Mouse (Mus musculus): ENCODE data around the gene Ccdc70.
"Not testable (repeated sequence)": the region's sequence is repeated elsewhere in the genome, so short reads cannot be mapped to it uniquely, and the experiment has no call there.

The Ccdc70 gene

DNA sequence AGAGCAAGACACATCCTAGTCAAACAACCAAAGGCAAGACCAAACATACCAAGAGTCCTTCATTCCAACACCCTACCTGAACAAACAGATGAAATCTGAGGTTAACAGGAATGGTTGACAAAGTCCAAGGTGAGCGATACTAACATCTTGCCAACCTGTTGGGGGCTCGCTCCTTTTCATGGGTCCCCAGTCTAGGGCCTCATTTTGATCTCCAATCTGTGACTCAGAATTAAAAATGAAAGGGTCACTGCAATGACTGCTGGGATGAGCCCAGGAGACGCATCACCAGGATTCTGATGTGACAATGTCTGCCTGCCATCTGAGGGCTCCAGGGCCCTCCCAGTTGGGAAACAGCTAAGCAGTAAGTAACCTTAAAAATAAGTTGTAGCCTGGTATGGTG is at the start of gene Ccdc70:
TSS of gene Ccdc70 (plus strand) at position 301 of the 400 bp plus-strand sequence.
- DNase-seq (ENCODE audit: low read depth in 2 of 2, low spot score in 2 of 2), result no peak

DNA sequence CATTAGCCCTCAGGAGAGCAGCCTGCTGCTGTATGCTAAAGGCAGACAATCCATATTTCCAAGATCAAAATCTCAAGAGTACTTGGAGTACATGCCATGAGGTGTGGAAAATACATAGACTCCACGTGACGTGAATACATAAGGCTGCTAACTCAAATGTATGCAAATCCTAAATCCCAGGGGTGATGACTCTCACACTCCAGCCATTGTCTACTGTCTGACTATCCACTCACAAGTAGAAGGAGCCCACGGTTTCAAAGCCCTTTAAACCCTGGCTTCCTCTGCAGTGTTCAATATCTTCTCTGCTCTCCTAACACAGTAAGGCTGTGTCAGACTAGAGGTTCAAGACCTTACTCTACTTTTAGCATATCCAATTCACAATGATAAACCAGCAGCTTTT is 38.8 kb upstream of the Ccdc70 start:
- DNase-seq (ENCODE audit: low read depth in 2 of 2, low spot score in 2 of 2), result not testable (repeated sequence)

DNA sequence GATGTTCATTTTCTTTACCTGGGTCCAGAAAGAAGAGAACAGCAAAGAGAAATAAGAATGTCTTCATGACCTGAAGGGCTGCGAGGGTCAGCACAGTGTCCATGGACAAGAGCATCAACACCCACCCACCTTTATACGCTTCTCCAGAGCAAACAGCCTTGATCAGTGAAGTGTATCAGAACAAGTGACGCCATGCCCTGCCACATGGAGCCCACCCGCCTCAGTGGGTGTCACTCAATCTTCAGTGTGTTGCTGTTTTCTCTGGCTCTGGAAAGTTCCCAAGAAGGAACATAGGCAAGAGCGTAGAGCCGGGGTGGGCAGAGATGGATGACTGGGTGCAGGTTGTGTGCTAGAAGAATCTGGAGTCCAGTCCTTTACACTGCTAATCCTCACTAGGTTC is 37.0 kb upstream of the Ccdc70 start, which contains the start of gene Defb15:
TSS of gene Defb15 (minus strand) at position 101 of the 400 bp plus-strand sequence.
- DNase-seq (ENCODE audit: low read depth in 2 of 2, low spot score in 2 of 2), result no peak

DNA sequence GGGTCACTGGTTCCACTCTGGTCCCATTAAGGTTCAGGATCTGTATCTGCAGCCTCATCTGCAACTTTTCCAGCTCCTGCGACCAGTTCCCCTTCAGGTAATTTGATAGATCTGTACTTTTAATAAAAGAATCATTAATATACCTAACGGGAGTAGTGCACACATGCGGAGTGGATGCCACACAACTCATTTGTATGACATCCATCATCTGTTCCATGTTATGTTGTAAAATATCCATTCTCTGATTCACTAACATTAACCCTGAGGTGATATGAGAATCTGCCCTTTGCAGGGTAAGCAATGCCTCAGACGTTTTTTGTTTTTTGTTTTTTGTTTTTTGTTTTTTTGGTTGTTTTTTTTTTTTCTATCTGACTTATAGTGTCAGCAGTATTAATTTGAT is 31.5 kb upstream of the Ccdc70 start, which contains the start of gene Defb35:
TSS of gene Defb35 (plus strand) at position 301 of the 400 bp plus-strand sequence.
- DNase-seq (ENCODE audit: low read depth in 2 of 2, low spot score in 2 of 2), result not testable (repeated sequence)

DNA sequence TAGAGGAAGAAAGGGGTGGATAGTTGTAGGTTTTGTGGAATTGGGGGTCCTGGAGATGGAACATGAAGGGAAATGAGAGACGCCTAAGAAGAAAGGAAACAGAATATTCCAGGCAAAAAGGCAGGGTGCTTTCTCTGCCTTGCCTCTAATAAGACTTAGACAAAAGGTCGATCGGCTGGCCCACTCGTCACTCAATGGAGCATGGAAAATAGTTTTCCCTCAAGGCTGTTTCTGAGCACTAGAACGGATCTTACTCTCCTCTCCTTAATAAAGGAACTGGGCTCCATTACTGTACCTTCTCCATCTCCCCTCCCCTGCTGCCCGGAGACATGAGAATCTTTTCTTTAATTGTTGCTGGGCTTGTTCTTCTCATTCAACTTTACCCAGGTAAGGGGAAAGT is 23.1 kb upstream of the Ccdc70 start, which contains the start of gene Defb13:
TSS of gene Defb13 (plus strand) at position 301 of the 400 bp plus-strand sequence.
- no peak for DNase-seq (ENCODE audit: low read depth in 2 of 2, low spot score in 2 of 2)

DNA sequence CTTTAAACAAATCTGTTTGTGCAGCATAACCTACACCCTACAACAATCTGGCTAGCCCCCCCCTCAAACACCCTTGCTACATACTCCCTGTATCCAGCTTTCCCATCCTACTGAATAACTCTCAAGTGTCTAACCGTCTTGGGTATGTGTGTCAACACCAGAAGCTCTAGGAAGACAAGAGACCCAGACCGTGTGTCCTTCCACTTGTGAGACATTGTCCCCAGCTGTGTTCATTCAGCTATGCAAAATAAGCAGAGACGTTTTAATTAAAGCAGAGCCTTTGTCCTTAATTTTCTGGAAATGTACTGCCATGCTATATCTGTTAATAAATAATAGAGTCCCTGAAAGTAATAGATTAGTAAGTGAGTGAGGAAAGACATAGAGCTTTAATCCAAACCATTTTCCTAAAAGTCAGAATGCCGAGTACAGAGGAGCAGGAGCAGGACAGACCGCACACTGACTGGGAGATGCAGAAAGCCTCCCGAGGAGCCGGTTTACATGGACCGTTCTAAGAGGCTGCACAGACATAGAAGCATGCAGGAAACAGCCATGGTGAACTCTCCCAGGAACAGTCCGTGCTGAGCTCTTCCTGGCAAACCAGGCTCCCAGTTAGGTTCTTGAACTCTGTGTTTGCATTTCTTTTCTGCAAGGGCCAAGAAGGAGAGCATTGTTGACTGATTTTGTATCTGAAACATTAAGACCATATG is 22.1 kb upstream of the Ccdc70 start:
- DNase-seq (ENCODE audit: low read depth in 2 of 2, low spot score in 2 of 2), result no peak

DNA sequence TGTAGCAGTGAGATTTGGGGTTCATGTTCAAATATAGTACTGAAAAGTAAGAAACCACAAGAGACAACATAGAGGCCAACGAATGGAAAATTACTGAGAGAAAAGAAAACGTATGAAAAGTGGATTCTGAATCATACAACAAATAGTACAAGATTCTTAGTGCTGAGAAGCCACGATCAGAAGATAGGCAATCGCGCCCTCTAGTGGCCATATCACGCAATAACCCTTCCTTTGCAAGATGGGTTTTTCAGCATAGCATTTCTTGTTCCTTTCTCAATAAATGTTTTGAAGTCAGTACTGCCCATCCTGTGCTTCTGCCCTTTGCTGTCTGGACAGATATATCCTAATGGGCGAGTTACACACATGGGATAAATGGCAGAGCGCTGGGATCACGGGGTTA is 14.3 kb upstream of the Ccdc70 start:
- DNase-seq (ENCODE audit: low read depth in 2 of 2, low spot score in 2 of 2), result peak in 1 of 2 experiments; percentile 0

DNA sequence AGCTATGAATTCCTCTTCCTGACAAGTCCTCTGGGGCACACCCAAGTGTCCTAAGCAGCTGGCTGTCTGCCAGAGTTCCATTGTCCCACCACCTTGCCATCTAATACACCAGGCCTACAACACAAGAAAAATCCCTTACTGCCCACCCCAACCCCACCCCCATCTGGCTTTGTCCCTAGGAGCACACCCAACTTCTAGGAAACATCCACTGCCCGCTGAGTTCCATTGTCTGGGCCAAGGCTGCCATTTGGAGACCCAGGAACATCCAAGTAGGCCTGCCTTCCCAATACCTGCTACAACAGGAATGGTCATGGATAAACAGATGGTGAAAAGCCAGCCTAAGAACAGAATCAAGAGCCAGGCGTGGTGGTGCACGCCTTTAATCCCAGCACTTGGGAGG is 13.2 kb upstream of the Ccdc70 start:
- DNase-seq (ENCODE audit: low read depth in 2 of 2, low spot score in 2 of 2), result no peak

DNA sequence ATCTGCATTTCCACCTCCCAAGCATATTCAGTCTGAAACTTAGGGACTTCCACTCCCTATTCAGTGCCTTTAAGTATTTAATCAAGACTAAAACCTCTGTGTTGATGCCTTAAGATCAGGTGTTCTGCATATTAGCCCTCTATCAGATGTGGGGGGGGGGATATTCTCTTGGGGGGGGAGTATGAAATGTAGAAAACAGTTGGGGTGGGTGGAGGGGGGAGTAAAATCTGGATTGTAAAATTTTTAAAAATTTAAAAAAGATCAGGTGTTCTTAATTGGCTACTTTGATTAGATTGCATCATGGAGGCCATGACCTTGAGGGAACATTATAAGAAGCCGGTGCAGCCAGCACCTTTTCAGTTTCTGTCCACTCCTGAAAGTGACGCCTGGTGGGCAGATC is 11.2 kb upstream of the Ccdc70 start, which contains the start of gene Fam90a1a:
TSS of gene Fam90a1a (plus strand) at position 301 of the 400 bp plus-strand sequence.
- no peak for DNase-seq (ENCODE audit: low read depth in 2 of 2, low spot score in 2 of 2)

DNA sequence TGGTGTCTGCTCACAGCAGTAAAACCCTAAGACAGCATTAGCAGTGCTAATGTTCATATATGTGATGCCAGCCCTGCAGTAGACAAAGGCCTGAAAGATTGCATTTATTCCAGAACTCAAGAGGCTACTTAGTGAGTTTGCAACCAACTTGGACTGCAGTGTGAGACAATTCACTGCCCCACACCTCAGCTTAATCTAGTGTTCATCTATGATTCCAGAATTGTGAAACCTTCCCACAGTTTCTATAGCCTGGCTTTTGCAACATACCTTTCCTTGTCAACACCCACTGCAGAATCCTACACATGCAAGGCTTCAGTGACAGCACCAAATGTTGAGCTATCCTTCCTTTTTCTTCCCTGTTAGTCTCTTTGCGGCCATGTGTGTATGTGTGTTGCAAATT is 2.9 kb upstream of the Ccdc70 start:
- DNase-seq (ENCODE audit: low read depth in 2 of 2, low spot score in 2 of 2), result no peak

DNA sequence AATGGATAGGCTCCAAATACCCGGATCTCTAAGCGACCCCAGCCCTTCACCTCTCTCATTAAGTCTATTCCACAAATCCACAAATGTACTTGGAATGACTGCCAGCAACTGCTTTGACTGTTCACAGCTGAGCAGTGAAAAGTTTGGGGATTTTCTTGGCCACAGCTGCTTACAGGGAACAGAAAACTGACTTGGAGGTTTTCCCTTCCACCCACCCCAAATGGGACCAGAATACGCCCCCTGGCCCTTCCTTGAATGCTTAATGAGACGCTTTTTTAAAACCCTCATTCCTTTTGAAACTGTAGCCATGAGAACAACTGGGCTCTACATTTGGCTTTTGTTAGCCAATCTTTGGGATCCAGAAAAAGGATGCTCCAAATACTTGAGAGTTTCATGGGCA is 8.6 kb downstream of the Ccdc70 start:
- DNase-seq (ENCODE audit: low read depth in 2 of 2, low spot score in 2 of 2), result no peak

DNA sequence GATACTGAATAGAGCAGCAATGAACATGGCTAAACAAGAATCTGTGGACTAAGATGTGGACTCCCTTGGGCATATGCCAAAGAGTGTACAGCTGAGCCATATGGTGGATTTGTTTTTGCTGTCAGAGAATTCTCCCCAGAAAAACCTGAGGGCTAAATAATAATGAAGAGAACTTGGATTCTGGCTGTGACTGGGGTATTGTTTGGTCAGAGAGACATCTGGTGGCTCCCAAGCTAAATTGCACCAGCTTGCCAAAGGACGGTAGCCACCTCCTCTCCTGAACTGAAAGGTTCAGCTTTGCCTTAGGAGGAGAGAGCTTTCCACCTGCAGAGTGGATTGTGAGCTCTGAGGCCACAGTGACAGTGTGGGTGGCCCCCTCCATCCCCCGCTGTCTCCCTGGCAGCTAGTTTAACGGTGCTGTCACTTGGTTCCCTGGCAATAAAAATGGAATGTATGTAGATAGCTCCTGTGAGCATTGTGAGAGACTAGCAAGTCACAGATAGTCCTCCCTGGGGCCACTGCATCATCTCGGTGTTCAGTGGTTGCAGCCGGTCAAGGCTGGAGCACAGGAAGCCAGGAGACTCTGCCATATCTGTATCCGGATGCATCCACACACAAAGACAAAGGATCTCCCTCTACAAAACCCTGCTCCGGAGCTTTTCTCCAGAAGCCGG is 12.2 kb downstream of the Ccdc70 start:
- DNase-seq (ENCODE audit: low read depth in 2 of 2, low spot score in 2 of 2), result no peak

DNA sequence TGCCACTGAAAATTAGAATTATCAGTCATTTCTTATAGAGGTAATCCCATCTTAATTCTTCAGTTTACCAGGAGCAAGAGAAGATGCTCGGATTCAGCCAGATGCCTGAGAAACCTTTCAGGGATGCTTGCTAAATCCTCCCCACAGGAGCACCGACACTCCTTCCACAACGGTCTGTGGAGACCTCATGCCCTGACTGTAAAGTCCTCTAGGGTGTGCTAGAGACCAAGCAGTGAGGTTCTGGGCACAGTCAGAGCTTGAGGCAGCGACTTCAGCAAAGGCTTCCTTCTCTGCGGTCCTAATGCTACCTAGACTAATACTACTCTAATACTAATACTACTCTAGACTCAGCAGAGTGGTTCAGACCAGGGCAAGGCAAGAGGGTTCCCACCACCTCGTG is 22.6 kb downstream of the Ccdc70 start:
- peak in 1 of 2 experiments; percentile 26 for DNase-seq (ENCODE audit: low read depth in 2 of 2, low spot score in 2 of 2)

DNA sequence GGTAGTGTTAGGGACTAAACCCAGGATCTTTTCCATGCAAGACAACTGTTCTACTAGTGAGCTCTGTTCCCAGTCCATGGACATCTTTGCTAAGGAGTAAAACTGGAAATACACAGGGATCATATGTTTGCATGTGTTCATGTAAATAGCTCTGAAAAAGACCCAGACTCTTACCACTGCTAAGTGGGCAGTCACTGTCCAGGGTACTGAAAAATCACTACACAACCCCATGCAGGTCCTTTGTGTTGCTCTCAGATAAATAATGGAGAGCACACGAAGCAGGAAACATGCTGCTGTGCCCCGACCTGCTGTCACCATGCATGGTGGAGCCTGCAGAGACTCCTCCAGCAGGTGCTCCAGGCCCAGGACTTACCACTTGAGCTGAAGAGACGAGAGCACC is 25.6 kb downstream of the Ccdc70 start:
- DNase-seq (ENCODE audit: low read depth in 2 of 2, low spot score in 2 of 2), result no peak

DNA sequence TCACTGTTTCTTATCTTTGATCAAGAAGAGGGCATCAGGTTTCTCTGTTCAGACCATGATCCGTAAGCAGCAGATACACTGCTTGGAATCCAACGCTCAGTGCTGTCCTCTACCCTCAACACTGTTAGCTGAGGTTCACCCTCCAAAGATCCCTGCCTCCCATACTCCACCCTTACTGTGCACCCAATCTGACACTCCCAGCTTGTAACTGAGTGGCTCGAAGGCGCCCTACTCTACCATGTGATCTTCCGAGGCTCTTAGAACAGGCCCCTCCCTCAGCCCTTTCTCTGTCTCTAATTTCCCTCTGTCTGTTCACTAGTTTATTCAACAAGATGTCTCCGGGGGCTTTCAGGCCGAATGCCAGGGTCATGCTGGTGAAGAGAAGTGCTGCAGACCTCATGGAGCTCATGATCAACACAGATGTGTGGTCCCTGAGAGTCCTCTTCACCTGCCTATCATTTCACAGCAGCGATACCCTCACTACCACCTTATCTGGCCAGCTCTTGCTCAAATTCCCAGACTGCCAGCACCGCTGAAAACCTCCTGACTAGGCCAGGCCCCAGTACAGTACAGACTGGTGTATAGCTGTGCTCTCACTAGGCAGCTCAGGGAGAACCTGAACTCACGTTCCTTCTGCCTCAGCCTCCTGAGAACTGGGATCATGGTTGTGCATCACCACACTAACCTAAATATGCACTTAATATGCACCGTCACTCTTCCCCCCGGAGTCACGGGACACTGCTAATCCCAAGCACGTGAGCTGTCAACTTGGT is 35.4 kb downstream of the Ccdc70 start:
- no peak for DNase-seq (ENCODE audit: low read depth in 2 of 2, low spot score in 2 of 2)

DNA sequence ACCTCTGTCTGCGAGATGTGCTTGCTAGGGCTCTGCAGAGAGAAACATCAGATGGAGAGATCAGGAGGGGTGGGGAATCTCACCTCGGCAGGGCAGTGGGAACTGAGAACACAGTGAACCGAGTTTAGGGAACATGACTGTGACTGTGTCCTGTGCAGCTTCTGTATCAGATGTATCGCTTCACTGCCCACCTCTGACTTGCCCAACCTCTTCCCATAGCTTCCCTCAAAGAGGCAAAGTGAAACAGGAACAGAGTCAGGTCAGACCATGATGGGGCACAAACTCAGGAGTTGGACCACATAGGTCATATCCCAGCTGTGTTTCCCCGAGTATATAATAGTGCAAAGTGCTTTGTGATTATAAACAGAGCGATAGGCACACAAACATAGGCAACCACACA is 36.8 kb downstream of the Ccdc70 start:
- no peak for DNase-seq (ENCODE audit: low read depth in 2 of 2, low spot score in 2 of 2)

DNA sequence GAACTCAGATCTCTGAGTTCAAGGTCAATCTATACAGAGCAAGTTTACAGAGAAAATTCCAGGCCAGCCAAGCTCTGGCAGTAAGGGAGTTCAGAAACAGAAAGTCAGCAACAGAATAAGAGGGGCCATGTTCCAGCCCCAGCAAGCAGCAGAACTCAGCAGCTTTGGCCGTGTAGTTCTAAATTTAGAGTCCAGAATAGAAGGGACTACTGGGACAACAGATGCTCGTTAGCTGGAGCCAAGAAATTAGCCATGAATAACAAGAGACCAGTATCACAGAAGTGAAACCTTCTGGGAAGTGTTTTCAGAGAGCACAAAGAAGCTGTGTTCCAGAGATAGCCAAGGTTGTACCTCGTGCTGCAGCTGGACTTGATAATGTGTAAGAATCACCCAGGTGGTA is 39.8 kb downstream of the Ccdc70 start:
- no peak for DNase-seq (ENCODE audit: low read depth in 2 of 2, low spot score in 2 of 2)

DNA sequence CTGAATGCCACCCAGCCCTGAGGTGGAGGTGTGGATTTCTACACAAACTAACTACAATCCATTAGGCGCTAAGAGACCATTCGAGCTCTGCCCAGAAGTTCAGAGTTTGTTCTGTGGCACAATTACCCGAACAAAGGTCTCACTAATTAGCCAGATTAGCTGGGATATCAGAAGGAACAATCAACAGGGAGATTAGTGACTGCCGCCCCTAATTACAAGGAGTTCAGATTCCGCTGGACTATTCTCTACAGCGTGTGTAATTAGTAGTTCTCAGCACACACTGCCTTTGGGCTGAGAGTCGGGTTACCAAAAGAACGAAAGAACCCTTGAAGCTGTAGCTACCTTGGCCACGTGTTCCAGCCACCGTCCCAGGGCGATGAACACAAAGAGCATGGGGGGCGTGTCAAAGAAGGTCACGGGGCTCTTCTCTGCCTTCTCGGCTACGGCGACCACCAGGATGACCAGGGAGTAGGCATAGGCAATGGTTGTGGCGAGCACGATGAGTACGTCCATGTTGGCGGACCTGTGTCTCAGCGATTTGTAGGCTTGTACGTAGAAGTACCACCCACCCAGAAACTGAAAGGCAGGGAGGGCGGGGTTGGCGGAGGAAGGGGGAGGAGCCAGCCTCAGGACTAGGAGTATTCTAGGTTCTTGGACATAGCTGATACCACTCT is 43.6 kb downstream of the Ccdc70 start:
- no peak for DNase-seq (ENCODE audit: low read depth in 2 of 2, low spot score in 2 of 2)

DNA sequence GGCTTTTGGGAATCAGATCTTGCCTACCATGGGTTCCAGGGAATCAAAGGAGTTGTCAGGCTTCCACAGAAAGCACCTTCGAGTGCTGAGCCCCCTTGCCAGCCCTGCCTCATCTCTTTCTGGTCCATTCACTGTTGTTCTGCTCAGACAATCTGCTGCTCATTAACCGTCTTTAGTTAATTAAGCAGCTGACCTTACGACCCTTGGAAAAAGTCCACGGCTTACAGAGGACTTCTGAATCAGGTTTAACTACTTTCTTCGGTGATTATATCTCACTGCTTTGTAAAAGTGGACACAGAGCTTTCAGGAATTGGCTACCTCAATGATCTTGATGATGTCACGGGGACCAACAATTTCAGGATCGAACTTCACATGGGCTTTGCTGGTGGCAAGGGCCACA is 48.2 kb downstream of the Ccdc70 start:
- no peak for DNase-seq (ENCODE audit: low read depth in 2 of 2, low spot score in 2 of 2)

DNA sequence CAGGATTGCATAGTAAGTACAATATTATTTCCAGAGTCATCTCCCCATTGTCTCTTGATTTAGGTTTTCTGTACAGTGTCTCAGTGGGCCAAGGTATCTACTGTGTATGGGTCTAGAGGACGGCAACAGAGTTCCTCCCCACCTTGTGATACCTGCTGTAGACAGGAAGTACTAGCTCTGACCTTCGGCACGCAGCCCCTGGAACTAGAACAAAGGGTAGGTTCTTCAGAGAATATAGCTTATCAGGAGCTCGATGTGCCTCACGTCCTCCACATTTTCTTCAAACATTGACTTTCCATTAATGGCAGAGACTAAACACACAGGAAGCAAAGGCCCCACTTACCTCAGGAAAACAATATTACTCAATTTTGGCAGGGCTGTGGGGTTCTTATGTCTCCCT is 49.9 kb downstream of the Ccdc70 start:
- DNase-seq (ENCODE audit: low read depth in 2 of 2, low spot score in 2 of 2), result no peak

DNA sequence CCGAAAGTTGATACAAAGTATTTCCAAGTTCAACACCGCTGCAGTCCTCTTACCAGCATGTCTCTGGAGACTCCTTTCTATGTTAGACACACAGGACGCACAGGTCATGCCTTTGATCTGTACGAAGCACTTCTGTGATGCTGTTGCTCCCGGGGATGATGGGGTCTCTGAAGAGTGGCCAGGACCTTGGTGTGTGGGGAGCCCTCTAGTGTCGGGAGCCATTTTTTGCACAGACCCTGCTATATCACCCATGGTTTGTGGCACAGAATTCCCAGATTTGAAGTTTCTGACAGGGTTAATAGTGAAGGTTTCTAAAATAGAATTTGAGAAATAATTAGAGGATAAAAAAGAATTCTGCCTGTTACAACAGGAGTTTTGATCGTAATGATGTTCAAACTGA is 52.7 kb downstream of the Ccdc70 start:
- no peak for DNase-seq (ENCODE audit: low read depth in 2 of 2, low spot score in 2 of 2)

All from CD8-positive naive resting alpha-beta T cell, adult 2 months (primary cell).